Mouse (Mus musculus) kidney, embryonic 16.5 days (tissue): Measurements from ENCODE around the gene Adprhl1. TPM values are rescaled to one million over a fixed set of nuclear protein-coding genes. Genes with fewer than 3 reads are reported as not detected.

Experiments used
- ATAC-seq: fragments of 200-750 bp; cut with Nextera tagmentation; 2 replicates; pipeline ENCODE4 v1.8.0; 2017; ENCODE audit warnings: moderate TSS enrichment; ENCODE audit not compliant: low FRiP score, low TSS enrichment
- H3K27ac ChIP-seq: fragments of 300-500 bp; sonication (generic); 2 replicates; pipeline ENCODE4 v1.5.1; 2014; ENCODE audit warnings: low read length
- H3K27me3 ChIP-seq: fragments of 300-500 bp; sonication (generic); 2 replicates; pipeline ENCODE4 v1.6.1; 2014; ENCODE audit warnings: low read length, control low read depth, mixed read lengths; ENCODE audit not compliant: insufficient read depth
- H3K36me3 ChIP-seq: fragments of 300-500 bp; sonication (generic); 2 replicates; pipeline ENCODE4 v1.6.1; 2014; ENCODE audit warnings: low read length, control low read depth, mixed read lengths; ENCODE audit not compliant: insufficient read depth
- H3K4me1 ChIP-seq: fragments of 300-500 bp; sonication (generic); 2 replicates; pipeline ENCODE4 v1.6.1; 2014; ENCODE audit warnings: low read length, control low read depth, mixed read lengths; ENCODE audit not compliant: insufficient read depth
- H3K4me2 ChIP-seq: fragments of 300-500 bp; sonication (generic); replicated peaks from 2 replicates; pipeline ENCODE4 v1.6.1; 2014; ENCODE audit warnings: low read depth, low read length
- H3K4me3 ChIP-seq: fragments of 300-500 bp; sonication (generic); 2 replicates; pipeline ENCODE4 v1.5.1; 2014; ENCODE audit warnings: mild to moderate bottlenecking, low read length
- H3K9ac ChIP-seq: fragments of 300-500 bp; sonication (generic); replicated peaks from 2 replicates; pipeline ENCODE4 v1.6.1; 2014; ENCODE audit warnings: low read length
- H3K9me3 ChIP-seq: fragments of 300-500 bp; sonication (generic); 2 replicates; pipeline ENCODE4 v1.6.1; 2016; ENCODE audit warnings: low read length, control low read depth
- WGBS: fragments of 180-500 bp; shearing (Covaris S2); extraction: QIAGEN DNeasy Blood & Tissue Kit; methylation state at CpG from one replicate; pipeline ENCODE4 v1.1.7; 2014; 5-methylcytosine and 5-hydroxymethylcytosine counted together
- polyA plus RNA-seq: library from polyadenylated mRNA; unstranded; fragments of >200 nt; fragmentation: Nextera tagmentation; extraction: Ambion mirVana; gene quantifications from 2 replicates; pipeline ENCODE4 v1.2.1, GENCODE M21; 2015

The Adprhl1 gene
- polyA plus RNA-seq, 1 experiment from 2014 or later, result 0.16 TPM

- no peaks in the 10 kb centered on the region for H3K27me3 ChIP-seq
- H3K27ac ChIP-seq, result no peak overlapping the region
- no peak overlapping the region for H3K4me3 ChIP-seq
- H3K4me1 ChIP-seq, result no peaks in the 10 kb centered on the region
- 59% methylated on average over 5 of the region's 5 CpGs for WGBS
- H3K9ac ChIP-seq, result no peak overlapping the region
- no peak overlapping the region for H3K4me2 ChIP-seq
- 0 out of 2 replicates have a peak, but pooled peaks cover 18% of the 10 kb centered on the region for H3K36me3 ChIP-seq
- no peak for ATAC-seq
- H3K9me3 ChIP-seq, result no peaks in the 10 kb centered on the region
Observed at GRCm38 (mm10) chr8:13276941-13277447, 23.0 kb upstream of the Adprhl1 start.

DNA sequence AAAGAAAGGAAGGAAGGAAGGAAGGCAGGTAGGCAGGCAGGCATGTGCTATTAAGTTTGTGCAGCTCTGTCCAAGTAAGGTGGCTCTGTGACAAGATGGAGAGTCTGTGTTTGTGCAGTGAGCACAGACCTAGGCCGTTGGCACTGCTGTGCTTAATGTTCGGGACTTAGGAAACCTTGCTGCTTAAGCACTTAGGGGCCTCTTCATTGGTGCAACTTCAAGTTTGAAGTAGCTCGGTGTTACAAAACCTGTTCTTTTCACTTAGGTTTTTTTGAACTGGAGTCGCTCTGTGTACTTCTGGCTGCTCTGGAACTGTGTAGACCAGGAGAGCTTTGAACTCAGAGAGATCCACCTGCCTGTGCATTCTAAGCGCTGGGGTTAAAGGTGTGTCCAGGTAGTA, 18.9 kb upstream of the Adprhl1 start:
- 88% methylated on average over 5 of the region's 5 CpGs for WGBS
- Histone ChIP-seq H3K9ac (no peak overlapping the region), H3K4me3 (no peak overlapping the region), H3K27me3 (no peaks in the 10 kb centered on the region), H3K27ac (no peak overlapping the region), H3K36me3 (0 out of 2 replicates have a peak, but pooled peaks cover 31% of the 10 kb centered on the region), H3K4me2 (no peak overlapping the region), H3K4me1 (no peaks in the 10 kb centered on the region), H3K9me3 (no peaks in the 10 kb centered on the region)
- no peak for ATAC-seq

DNA sequence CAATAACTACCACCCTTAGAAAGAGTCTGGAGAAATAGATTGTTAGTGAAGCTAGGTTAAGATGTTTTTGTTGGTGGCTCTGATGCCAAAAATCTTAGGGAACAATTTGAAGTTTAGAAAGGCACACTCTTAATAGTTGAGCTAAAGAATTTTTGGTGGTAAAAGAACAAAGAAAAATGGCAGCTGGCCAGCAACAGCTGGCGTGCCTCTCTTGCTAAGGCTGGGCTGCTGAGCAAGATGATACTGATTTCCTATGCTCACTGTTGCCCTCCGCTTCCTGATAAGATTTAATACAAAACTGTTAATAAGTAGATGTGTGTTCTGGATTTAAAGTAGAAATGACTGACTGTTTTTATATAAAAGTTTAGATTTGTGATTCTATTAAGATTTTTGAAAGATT, 13.6 kb upstream of the Adprhl1 start:
- no peak for ATAC-seq
- H3K9ac ChIP-seq, result no peak overlapping the region
- no peak overlapping the region for H3K27ac ChIP-seq
- H3K36me3 ChIP-seq, result 0 out of 2 replicates have a peak, but pooled peaks cover 19% of the 10 kb centered on the region
- H3K4me1 ChIP-seq, result no peaks in the 10 kb centered on the region
- no peak overlapping the region for H3K4me3 ChIP-seq
- 55% methylated on average over 2 of the region's 2 CpGs for WGBS
- no peak overlapping the region for H3K4me2 ChIP-seq
- no peaks in the 10 kb centered on the region for H3K9me3 ChIP-seq
- no peaks in the 10 kb centered on the region for H3K27me3 ChIP-seq

DNA sequence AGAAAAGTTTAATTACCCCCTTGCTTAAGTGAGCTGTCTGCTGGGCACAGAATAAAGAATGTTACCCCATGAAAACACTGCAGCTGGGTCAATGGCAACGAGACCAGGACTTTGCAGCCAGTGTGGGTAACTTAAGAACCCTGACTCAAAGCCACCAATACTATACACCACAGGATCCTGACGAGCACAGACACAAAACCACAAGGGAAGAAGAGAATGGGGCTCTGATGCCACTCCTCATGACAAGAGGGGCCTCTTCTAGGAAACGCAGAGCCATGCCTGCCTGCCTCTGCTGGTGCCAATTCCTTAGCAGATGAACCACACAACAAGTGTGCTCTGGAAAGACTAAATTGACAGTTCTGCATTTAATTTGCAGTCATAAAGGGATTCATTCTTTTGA, 9.4 kb upstream of the Adprhl1 start:
- Histone ChIP-seq H3K36me3 (peaks cover 12% of the 10 kb centered on the region), H3K27ac (no peak overlapping the region), H3K4me1 (no peaks in the 10 kb centered on the region), H3K4me3 (no peak overlapping the region), H3K4me2 (no peak overlapping the region), H3K9me3 (no peaks in the 10 kb centered on the region), H3K27me3 (no peaks in the 10 kb centered on the region), H3K9ac (no peak overlapping the region)
- ATAC-seq, result no peak
- WGBS, result 58% methylated on average over 3 of the region's 3 CpGs

DNA sequence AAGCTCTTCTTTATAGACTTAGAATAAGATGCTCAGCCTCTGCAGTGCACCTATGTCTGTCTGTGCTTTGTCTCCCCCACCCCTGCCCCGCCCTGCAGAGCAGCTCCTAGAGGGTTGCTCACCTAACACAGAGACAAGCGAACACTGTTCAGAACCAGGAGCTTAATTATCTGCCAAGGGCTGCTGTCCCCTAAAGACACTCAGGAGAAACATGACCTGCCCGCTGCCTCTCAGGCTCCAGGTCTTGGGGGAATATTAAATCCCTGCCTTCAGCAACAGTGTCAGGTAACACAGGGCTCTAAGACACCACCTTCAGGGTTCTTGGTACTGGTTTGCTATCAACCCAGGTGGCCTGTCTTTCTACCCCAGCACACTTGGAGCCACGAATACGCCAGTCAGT, 549 bp downstream of the Adprhl1 start:
- Histone ChIP-seq H3K4me3 (no peak overlapping the region), H3K27ac (no peak overlapping the region), H3K27me3 (no peaks in the 10 kb centered on the region), H3K9me3 (no peaks in the 10 kb centered on the region), H3K9ac (no peak overlapping the region), H3K4me1 (no peaks in the 10 kb centered on the region), H3K36me3 (peaks cover 6% of the 10 kb centered on the region), H3K4me2 (no peak overlapping the region)
- WGBS, result 68% methylated on average over 5 of the region's 5 CpGs
- ATAC-seq, result no peak

DNA sequence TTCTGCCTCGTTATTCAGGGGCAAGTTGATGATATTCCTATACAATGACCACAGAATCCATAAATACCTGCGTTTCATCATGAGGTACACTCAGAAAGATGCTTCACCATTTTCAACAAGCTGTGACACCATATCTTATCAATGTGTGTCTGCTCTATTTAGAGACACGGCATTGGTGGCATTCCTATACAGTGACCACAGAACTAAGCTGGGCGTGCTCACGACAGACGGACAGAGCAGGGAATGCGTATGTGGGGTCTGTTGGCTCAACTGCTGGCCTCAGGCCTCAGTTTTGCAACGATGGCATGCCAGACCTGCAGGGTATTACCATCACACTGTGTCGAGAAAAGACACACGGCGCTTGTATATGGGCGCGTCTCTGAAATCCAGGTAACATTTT, 1.1 kb downstream of the Adprhl1 start:
- H3K9ac ChIP-seq, result no peak overlapping the region
- no peak overlapping the region for H3K4me2 ChIP-seq
- 88% methylated on average over 13 of the region's 13 CpGs for WGBS
- peaks cover 6% of the 10 kb centered on the region for H3K36me3 ChIP-seq
- no peak overlapping the region for H3K4me3 ChIP-seq
- H3K27me3 ChIP-seq, result no peaks in the 10 kb centered on the region
- no peaks in the 10 kb centered on the region for H3K9me3 ChIP-seq
- H3K27ac ChIP-seq, result no peak overlapping the region
- ATAC-seq, result no peak
- no peaks in the 10 kb centered on the region for H3K4me1 ChIP-seq

DNA sequence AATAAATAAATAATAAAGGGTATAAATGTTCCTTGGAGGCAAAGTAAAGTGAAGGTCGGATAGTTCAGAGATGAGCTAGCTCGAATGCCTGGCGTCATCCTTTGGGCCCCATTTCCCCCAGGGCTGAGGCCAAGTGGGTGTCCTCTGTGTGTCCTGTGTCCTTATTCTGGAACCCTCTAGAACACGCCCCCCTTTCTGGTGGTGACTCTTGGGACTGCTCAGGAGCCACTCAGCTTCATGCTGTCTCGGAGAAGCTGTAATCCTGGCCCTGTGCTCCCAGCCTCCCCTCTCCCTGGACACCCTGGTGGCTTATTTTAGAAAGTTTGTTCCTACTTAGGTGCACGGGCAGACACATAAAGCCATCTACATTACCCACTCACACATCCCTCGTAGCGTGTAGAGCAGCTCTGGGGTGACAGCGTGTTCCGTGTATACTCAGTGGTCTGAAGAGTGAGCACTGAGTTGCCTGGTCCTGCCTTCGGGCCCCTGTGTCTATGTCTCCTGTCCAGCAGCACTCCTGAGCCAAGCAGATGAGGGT, 9.6 kb downstream of the Adprhl1 start:
- no peak for ATAC-seq
- no peaks in the 10 kb centered on the region for H3K27me3 ChIP-seq
- H3K9ac ChIP-seq, result no peak overlapping the region
- no peak overlapping the region for H3K4me3 ChIP-seq
- H3K9me3 ChIP-seq, result no peaks in the 10 kb centered on the region
- H3K4me2 ChIP-seq, result no peak overlapping the region
- WGBS, result 87% methylated on average over 11 of the region's 11 CpGs
- H3K27ac ChIP-seq, result no peak overlapping the region
- no peaks in the 10 kb centered on the region for H3K36me3 ChIP-seq
- no peaks in the 10 kb centered on the region for H3K4me1 ChIP-seq

DNA sequence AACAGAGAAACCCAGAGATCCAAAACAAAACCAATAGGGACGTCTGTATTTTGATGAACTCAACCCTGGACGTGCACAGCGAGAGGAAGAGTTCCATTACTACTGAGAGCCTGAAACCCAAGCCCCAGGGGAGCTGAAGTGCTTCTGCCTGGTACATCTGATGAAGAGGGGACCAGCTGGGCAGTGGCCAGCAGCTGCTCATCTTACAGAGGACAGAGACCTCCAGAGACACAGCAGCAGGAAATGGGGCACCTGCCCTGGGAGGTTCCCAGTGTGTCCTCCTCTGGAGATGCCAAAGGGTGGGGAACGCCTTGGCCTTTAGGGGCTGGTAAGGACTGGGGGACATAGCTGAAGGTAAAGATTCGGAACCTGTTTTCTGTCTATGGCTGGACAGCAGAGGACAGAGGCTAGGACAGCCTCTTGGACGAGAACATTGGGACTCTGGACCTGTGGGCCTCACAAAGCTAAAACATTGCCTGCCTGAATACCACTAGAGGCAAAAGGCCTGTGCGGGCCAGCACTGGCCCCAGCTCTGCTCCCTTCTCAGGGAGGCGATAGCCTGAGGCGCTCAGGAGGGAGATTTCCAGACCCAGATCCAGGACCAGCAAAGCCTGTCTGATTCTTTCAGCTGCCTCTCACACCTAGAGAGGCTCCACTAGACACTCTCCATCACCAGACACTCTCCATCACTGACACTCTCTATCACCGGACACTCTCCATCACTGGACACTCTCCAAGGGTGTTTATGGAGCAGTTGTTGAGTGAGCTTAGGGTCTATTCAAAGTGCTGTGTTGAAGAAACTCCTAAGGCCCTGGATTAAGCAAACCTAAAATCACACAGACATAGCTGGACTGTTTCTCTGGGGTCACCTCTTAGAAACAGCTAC, 10.7 kb downstream of the Adprhl1 start:
- ATAC-seq, result no peak; the same call in 1 of the 2 replicates
- H3K4me2 ChIP-seq, result no peak overlapping the region
- H3K27me3 ChIP-seq, result no peaks in the 10 kb centered on the region
- H3K4me1 ChIP-seq, result no peaks in the 10 kb centered on the region
- H3K36me3 ChIP-seq, result no peaks in the 10 kb centered on the region
- H3K27ac ChIP-seq, result no peak overlapping the region
- H3K9ac ChIP-seq, result no peak overlapping the region
- H3K4me3 ChIP-seq, result no peak overlapping the region
- WGBS, result 70% methylated on average over 10 of the region's 10 CpGs
- H3K9me3 ChIP-seq, result no peaks in the 10 kb centered on the region

GRCm38 (mm10) chr8:13240691-13241090, 13.3 kb downstream of the Adprhl1 start:
- Histone ChIP-seq H3K27me3 (no peaks in the 10 kb centered on the region), H3K9ac (no peak overlapping the region), H3K4me2 (no peak overlapping the region), H3K4me3 (no peak overlapping the region), H3K9me3 (no peaks in the 10 kb centered on the region), H3K36me3 (no peaks in the 10 kb centered on the region), H3K27ac (no peak overlapping the region), H3K4me1 (no peaks in the 10 kb centered on the region)
- no peak for ATAC-seq
- 79% methylated on average over 7 of the region's 7 CpGs for WGBS

DNA sequence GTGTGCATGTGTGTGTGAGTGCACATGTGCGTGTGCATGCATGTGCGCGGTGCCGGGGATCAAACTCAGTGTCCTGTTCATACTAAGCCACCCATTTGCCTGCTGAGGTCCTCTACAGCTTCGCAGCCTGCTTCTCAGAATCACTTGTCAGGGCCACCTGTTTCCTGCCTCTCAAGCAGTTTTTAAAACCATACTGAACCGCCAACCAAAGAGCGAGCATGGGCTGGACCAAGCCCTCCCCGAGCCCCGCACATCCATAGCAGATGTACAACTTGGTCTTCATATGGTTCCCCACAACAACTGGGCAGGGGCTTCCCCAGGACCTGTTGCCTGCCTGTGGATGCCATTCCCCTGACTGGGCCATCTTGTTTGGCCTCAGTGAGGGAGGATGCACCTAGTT, 13.9 kb downstream of the Adprhl1 start:
- no peaks in the 10 kb centered on the region for H3K27me3 ChIP-seq
- no peaks in the 10 kb centered on the region for H3K9me3 ChIP-seq
- no peaks in the 10 kb centered on the region for H3K36me3 ChIP-seq
- no peak overlapping the region for H3K9ac ChIP-seq
- H3K27ac ChIP-seq, result no peak overlapping the region
- 90% methylated on average over 9 of the region's 9 CpGs for WGBS
- no peak for ATAC-seq
- no peak overlapping the region for H3K4me2 ChIP-seq
- no peaks in the 10 kb centered on the region for H3K4me1 ChIP-seq
- H3K4me3 ChIP-seq, result no peak overlapping the region
